Mouse (Mus musculus): Measurements from ENCODE around the gene Dnah8.

Gene Dnah8

GRCm38 (mm10) chr17:30662131-30662530 is 38.0 kb downstream of the Dnah8 start:
- no peak for DNase-seq (ENCODE audit: extremely low spot score, low spot score)

- DNase-seq (ENCODE audit: extremely low spot score, low spot score): no peak
Observed at GRCm38 (mm10) chr17:30663170-30663569, 39.0 kb downstream of the Dnah8 start.

- DNase-seq (ENCODE audit: extremely low spot score, low spot score): no peak
Observed at GRCm38 (mm10) chr17:30664856-30665255, 40.7 kb downstream of the Dnah8 start.

- no peak for DNase-seq (ENCODE audit: extremely low spot score, low spot score)
Observed at GRCm38 (mm10) chr17:30672556-30672955, 48.4 kb downstream of the Dnah8 start.

- DNase-seq (ENCODE audit: extremely low spot score, low spot score): no peak
Observed at GRCm38 (mm10) chr17:30673023-30673422, 48.9 kb downstream of the Dnah8 start.

- no peak for DNase-seq (ENCODE audit: extremely low spot score, low spot score)
Observed at GRCm38 (mm10) chr17:30675021-30675740, 51.0 kb downstream of the Dnah8 start.

- no peak for DNase-seq (ENCODE audit: extremely low spot score, low spot score)
Observed at GRCm38 (mm10) chr17:30678523-30678922, 54.4 kb downstream of the Dnah8 start.

- DNase-seq (ENCODE audit: extremely low spot score, low spot score): no peak
Observed at GRCm38 (mm10) chr17:30679612-30680011, 55.5 kb downstream of the Dnah8 start.

GRCm38 (mm10) chr17:30681604-30682003 is 57.5 kb downstream of the Dnah8 start:
- DNase-seq (ENCODE audit: extremely low spot score, low spot score): peak; percentile 60

- no peak for DNase-seq (ENCODE audit: extremely low spot score, low spot score)
Observed at GRCm38 (mm10) chr17:30690181-30690580, 66.0 kb downstream of the Dnah8 start.

GRCm38 (mm10) chr17:30691481-30691880 is 67.3 kb downstream of the Dnah8 start:
- no peak for DNase-seq (ENCODE audit: extremely low spot score, low spot score)

- DNase-seq (ENCODE audit: extremely low spot score, low spot score): no peak
Observed at GRCm38 (mm10) chr17:30694281-30694680, 70.1 kb downstream of the Dnah8 start.

GRCm38 (mm10) chr17:30714732-30715131 is 90.6 kb downstream of the Dnah8 start:
- DNase-seq (ENCODE audit: extremely low spot score, low spot score): no peak

- DNase-seq (ENCODE audit: extremely low spot score, low spot score): no peak
Observed at GRCm38 (mm10) chr17:30718197-30718596, 94.0 kb downstream of the Dnah8 start.

- no peak for DNase-seq (ENCODE audit: extremely low spot score, low spot score)
Observed at GRCm38 (mm10) chr17:30719031-30719430, 94.9 kb downstream of the Dnah8 start.

GRCm38 (mm10) chr17:30727788-30728187 is 103.6 kb downstream of the Dnah8 start:
- no peak for DNase-seq (ENCODE audit: extremely low spot score, low spot score)

- no peak for DNase-seq (ENCODE audit: extremely low spot score, low spot score)
Observed at GRCm38 (mm10) chr17:30732736-30733135, 108.6 kb downstream of the Dnah8 start.

- DNase-seq (ENCODE audit: extremely low spot score, low spot score): no peak
Observed at GRCm38 (mm10) chr17:30734770-30735169, 110.6 kb downstream of the Dnah8 start.

GRCm38 (mm10) chr17:30735454-30735853 is 111.3 kb downstream of the Dnah8 start:
- DNase-seq (ENCODE audit: extremely low spot score, low spot score): no peak

- peak; percentile 36 for DNase-seq (ENCODE audit: extremely low spot score, low spot score)
Observed at GRCm38 (mm10) chr17:30737797-30738196, 113.6 kb downstream of the Dnah8 start.

GRCm38 (mm10) chr17:30739769-30740168 is 115.6 kb downstream of the Dnah8 start:
- DNase-seq (ENCODE audit: extremely low spot score, low spot score): no peak

- no peak for DNase-seq (ENCODE audit: extremely low spot score, low spot score)
Observed at GRCm38 (mm10) chr17:30743947-30744346, 119.8 kb downstream of the Dnah8 start.
